Comparison of ENCODE assay signal across 1 mouse cellular context in the genomic region with DNA sequence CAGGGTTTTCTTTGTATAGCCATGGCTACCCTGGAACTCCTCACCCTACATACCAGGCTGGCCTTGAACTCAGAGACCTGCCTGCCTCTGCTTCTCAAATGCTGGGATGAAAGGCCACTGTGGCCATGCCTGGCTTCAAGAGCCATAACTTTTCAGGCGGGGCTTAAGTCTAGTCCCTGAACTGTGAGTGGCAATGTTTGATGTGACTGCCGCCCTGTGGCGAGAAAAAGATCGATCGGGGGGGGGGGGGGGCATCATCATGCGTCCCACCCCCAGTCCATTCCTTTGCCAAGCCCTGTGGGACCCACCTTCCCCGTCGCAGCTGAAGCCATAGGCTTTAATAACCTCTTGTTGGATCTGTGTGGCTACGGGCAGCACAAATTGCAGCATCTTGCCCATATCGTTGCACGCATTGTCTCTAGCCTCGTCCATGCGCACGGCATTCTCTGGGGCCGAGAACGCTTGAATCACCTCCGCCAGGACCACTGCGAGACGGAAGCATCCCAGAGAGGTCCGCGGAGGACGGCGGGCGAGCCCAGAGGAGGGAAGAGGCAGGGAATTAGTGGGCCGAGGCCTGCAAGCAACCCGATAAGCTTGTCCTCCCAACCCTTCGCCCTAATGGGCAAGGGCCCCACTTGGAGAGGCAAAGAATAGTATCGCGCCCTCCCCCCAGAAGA.
TF ChIP-seq lines count a peak whose summit lies in the region.

No protein-coding gene starts in this region.

TF ChIP-seq in ES-E14, 5 proteins besides CTCF, POLR2A, EP300 and RAD21:
- TF ChIP-seq HCFC1 (IDR thresholded peaks at IDR 0.05; ENCODE audit: borderline replicate concordance, insufficient read depth, low read length) (no peak), MAFK (IDR thresholded peaks at IDR 0.05; ENCODE audit: insufficient read depth, low read depth, low read length) (no peak), CHD2 (IDR thresholded peaks at IDR 0.05; ENCODE audit: low read depth, low read length) (no peak), ZC3H11A (IDR thresholded peaks at IDR 0.05; ENCODE audit: borderline replicate concordance, low read depth, low read length) (no peak), ZNF384 (IDR thresholded peaks at IDR 0.05; ENCODE audit: low read depth, low read length) (no peak)
